Mouse (Mus musculus): ENCODE results near the gene Acox1. TPM values are rescaled to one million over a fixed set of nuclear protein-coding genes. Genes with fewer than 3 reads are reported as not detected.

Gene Acox1
- total and polyA plus RNA-seq, 2 experiments from 2014 or later = 58.2 to 108 TPM

DNA sequence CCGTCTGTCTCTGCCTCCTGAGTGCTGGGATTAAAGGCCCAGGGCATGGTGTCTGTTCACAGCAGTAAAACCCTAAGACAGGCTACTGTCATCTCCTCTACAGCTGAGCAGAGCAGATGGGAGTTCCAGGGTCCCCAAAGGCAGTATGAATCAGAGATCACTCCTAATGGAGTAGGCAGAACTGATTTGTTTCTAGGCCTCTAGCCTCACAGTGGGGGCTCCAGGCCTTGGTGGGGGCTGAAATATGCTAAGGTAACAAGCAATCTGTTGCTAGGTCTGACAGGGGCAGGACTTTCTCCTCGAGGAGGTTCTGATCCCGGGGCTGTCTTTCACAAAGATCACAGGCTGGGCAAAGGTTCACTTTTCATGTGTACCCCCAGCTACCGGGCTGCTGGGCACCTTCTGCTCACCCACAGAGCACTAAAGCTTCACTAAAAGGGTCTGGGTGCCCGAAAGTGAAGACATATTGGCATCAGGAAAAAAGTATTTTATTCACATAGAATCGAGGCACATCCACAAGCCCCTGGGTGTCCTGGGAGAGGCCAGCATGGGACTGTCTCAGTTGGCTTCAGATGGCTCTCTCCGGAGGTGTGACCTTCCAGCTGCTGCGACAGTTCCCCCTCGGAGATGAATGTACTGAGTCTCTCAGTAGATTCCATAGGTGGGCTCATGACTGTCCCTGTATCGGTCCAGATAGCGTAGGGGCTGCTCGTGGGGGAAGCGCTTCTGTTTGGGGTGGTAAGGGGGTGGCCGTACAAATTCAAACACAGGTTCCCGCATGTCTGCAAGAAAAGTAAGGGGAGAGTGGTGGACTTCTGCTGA is 67.3 kb downstream of the Acox1 start:
- no peaks in the 10 kb centered on the region for H3K27me3 ChIP-seq (ENCODE audit: insufficient read depth, low read length)
- TF ChIP-seq CTCF (IDR thresholded peaks at IDR 0.05; ENCODE audit: low read depth) = no peak
- ATAC-seq (no peak), DNase-seq (no peak)
- peaks cover 21% of the 10 kb centered on the region for H3K36me3 ChIP-seq (ENCODE audit: insufficient read depth)
- H3K9me3 ChIP-seq (ENCODE audit: low read length) = no peaks in the 10 kb centered on the region
- H3K27ac ChIP-seq (ENCODE audit: low read depth, low read length) = peak overlapping the region; percentile 94; the same call in 1 of the 2 replicates
- peak overlapping the region; percentile 52; the same call in 1 of the 2 replicates for H3K4me3 ChIP-seq (ENCODE audit: low read depth, low read length)
- H3K9ac ChIP-seq = peak overlapping the region; percentile 71
- H3K4me1 ChIP-seq (ENCODE audit: insufficient read depth) = 0 out of 2 replicates have a peak, but pooled peaks cover 4% of the 10 kb centered on the region
- H3K4me2 ChIP-seq (ENCODE audit: low read depth) = peak overlapping the region; percentile 67
- 85% methylated on average over 15 of the region's 15 CpGs for WGBS

DNA sequence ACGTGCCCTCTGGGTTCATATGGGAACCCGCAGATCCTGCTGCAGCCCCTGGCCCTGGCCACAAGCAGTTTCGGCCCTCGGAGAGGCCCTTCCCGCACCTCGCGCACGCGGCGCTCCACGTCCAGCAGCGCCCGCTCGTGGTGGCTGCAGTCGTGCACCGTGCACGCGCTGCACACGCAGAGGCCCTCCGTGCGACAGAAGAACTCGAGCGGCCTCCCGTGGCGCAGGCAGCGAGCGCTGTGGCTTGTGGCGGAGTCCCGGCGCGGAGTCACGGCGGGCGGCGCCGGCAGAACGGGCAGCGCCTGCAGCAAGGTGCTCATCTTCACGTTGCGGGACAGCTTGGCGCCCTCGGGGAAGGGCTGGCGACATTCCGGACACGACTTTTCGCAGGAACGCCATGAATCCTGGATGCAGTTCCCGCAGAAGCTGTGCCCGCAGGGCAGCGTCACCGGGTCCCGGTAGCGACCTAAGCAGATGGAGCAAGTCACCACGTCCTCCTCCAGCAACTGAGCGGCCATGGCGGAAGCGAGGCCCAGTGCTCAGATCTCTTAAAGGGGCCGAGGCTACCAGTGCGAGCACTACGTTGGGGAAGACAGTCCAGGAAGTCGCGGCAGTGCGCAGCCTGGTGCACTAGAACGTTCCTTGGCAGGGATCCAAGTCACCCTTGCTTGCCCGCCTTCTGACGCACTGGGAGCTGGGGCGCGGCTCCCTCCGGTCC is 68.2 kb downstream of the Acox1 start, which contains the start of gene Trim65:
Gene Trim65, minus strand, starts transcription at position 641 of the 718 bp plus-strand sequence.
- WGBS = 2% methylated on average over 69 of the region's 69 CpGs
- Histone ChIP-seq H3K9ac (peak within 1 kb of the TSS; percentile 71), H3K4me2 (ENCODE audit: low read depth) (peak within 1 kb of the TSS; percentile 67), H3K4me3 (ENCODE audit: low read depth, low read length) (peak within 1 kb of the TSS; percentile 52), H3K9me3 (ENCODE audit: low read length) (no peaks in the 10 kb centered on the region), H3K4me1 (ENCODE audit: insufficient read depth) (0 out of 2 replicates have a peak, but pooled peaks cover 4% of the 10 kb centered on the region), H3K36me3 (ENCODE audit: insufficient read depth) (peaks cover 24% of the 10 kb centered on the region), H3K27ac (ENCODE audit: low read depth, low read length) (peak within 1 kb of the TSS; percentile 94), H3K27me3 (ENCODE audit: insufficient read depth, low read length) (no peaks in the 10 kb centered on the region)
- DNase-seq (peak; percentile 95), ATAC-seq (peak; percentile 94)
- TF ChIP-seq CTCF (IDR thresholded peaks at IDR 0.05; ENCODE audit: low read depth) = peak; percentile 99

DNA sequence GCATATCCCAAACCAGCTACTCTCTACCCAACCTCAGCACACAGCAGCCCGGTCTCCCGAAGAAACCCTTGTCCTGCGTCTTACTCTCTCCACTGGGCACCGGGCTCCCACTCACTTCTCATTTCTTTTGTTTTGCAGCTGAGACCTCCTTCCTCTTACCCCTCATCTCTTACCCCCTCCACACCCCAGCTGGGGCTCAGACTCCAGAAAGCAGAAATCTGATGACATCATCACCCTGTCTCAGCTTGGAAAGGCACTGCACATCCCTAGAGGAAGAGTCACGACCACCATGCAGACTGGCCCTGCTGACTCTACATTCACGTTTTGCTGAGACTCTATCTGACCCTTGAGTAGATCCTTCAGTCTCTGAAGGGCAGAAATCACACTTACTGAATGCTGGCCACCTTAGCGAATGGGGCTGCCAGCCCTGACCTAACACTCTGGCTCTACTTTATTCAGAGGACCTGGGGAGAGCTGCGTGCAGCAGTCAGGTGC is 68.8 kb downstream of the Acox1 start:
- Histone ChIP-seq H3K9ac (peak overlapping the region; percentile 71), H3K9me3 (ENCODE audit: low read length) (no peaks in the 10 kb centered on the region), H3K27ac (ENCODE audit: low read depth, low read length) (peak overlapping the region; percentile 94), H3K36me3 (ENCODE audit: insufficient read depth) (peaks cover 24% of the 10 kb centered on the region), H3K27me3 (ENCODE audit: insufficient read depth, low read length) (no peaks in the 10 kb centered on the region), H3K4me3 (ENCODE audit: low read depth, low read length) (peak overlapping the region; percentile 52), H3K4me1 (ENCODE audit: insufficient read depth) (0 out of 2 replicates have a peak, but pooled peaks cover 4% of the 10 kb centered on the region), H3K4me2 (ENCODE audit: low read depth) (peak overlapping the region; percentile 67)
- 33% methylated on average over 8 of the region's 8 CpGs for WGBS
- DNase-seq (no peak), ATAC-seq (peak; percentile 55)
- TF ChIP-seq CTCF (IDR thresholded peaks at IDR 0.05; ENCODE audit: low read depth) = no peak

DNA sequence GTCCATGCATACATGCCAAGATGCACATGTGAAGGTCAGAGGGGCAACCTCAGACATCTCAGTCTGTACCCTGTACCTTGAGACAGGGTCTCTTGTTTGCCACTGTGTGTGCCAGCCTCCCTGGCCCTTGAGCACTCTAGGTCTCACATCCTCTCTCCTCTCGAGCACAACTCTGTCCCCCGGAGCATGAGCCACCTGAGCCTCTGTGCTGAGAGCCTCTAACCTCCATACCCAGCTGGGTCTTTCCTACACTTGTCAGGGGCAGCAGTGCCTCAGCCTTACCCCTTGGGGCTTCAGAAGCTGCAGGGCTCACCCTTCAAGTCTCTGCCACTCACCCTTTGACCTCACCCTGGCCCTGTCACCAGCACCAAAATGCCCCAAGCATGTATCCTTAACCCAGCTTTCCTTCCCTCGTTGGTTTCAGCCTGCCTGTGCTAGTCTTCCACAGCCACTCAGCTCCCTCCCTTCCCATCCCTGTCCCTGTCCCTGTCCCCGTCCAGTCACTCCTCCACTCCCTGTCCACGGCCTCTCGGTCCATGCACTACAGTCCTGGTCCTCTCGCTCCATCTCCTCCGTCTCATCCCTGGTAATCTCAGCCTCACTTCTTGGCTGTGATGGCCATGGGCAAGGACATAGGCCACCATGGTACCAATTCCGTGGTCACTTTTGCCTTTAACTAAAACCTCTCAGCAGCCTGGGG is 69.6 kb downstream of the Acox1 start:
- H3K4me1 ChIP-seq (ENCODE audit: insufficient read depth) = 0 out of 2 replicates have a peak, but pooled peaks cover 4% of the 10 kb centered on the region
- TF ChIP-seq CTCF (IDR thresholded peaks at IDR 0.05; ENCODE audit: low read depth) = no peak
- 0 out of 2 replicates have a peak overlapping the region, but pooled peaks have one; percentile 67 for H3K4me2 ChIP-seq (ENCODE audit: low read depth)
- no peak overlapping the region for H3K27ac ChIP-seq (ENCODE audit: low read depth, low read length)
- no peaks in the 10 kb centered on the region for H3K9me3 ChIP-seq (ENCODE audit: low read length)
- 85% methylated on average over 9 of the region's 9 CpGs for WGBS
- no peaks in the 10 kb centered on the region for H3K27me3 ChIP-seq (ENCODE audit: insufficient read depth, low read length)
- ATAC-seq = no peak
- DNase-seq = no peak
- no peak overlapping the region for H3K4me3 ChIP-seq (ENCODE audit: low read depth, low read length)
- peak overlapping the region; percentile 14; the same call in 1 of the 2 replicates for H3K9ac ChIP-seq
- peaks cover 16% of the 10 kb centered on the region for H3K36me3 ChIP-seq (ENCODE audit: insufficient read depth)

DNA sequence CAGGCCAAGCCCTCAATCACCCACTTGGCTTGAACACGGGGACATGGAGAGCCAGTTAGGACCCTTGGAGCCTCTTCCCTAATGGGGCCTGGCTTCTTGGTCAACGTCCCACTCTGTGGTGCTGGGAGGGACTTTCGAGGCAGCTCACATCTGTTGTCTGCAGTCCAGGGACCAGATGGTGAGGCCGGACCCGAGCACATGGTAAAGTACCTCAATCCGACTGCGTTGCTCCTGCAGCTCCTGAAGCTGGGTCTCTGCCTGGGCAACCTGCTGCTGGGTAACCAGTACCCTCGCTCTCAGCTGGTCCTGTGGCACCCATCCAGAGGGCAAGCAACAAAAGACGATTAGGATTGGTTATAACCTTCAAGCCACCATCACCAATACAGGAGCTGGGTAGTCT is 70.9 kb downstream of the Acox1 start:
- Histone ChIP-seq H3K4me3 (ENCODE audit: low read depth, low read length) (no peak overlapping the region), H3K9ac (no peak overlapping the region), H3K4me2 (ENCODE audit: low read depth) (no peak overlapping the region), H3K27me3 (ENCODE audit: insufficient read depth, low read length) (no peaks in the 10 kb centered on the region), H3K9me3 (ENCODE audit: low read length) (no peaks in the 10 kb centered on the region), H3K27ac (ENCODE audit: low read depth, low read length) (no peak overlapping the region), H3K36me3 (ENCODE audit: insufficient read depth) (peaks cover 5% of the 10 kb centered on the region; the same call in 1 of the 2 replicates), H3K4me1 (ENCODE audit: insufficient read depth) (0 out of 2 replicates have a peak, but pooled peaks cover 4% of the 10 kb centered on the region)
- DNase-seq = no peak
- no peak for TF ChIP-seq CTCF (IDR thresholded peaks at IDR 0.05; ENCODE audit: low read depth)
- 74% methylated on average over 9 of the region's 9 CpGs for WGBS
- ATAC-seq = no peak
